Mouse (Mus musculus) CH12.LX (cell line): ENCODE data around the gene Atp13a3. TPM values are rescaled to one million over a fixed set of nuclear protein-coding genes. Genes with fewer than 3 reads are reported as not detected.

ENCODE experiments used
- DNase-seq: peaks from one replicate; pipeline ENCODE4 v3.0.0-alpha.2; 2013; ENCODE audit errors: extremely low read depth
- H3K27ac ChIP-seq: 2 replicates; pipeline ENCODE4 v1.5.1; 2012; ENCODE audit warnings: low read depth, mild to moderate bottlenecking, control low read depth, moderate library complexity; ENCODE audit not compliant: insufficient read depth
- H3K27me3 ChIP-seq: replicated peaks from 2 replicates; pipeline ENCODE3; 2012; ENCODE audit warnings: inconsistent platforms
- H3K36me3 ChIP-seq, 2 experiments: replicated peaks in 1 of 2; 2 replicates each; pipeline versions ENCODE3 to v1.6.1; 2012; ENCODE audit warnings: inconsistent platforms in 1 of 2, low read length in 1 of 2, mild to moderate bottlenecking in 1 of 2, mixed read lengths in 1 of 2, moderate library complexity in 1 of 2; ENCODE audit not compliant: control insufficient read depth in 1 of 2, insufficient read depth in 1 of 2
- H3K4me1 ChIP-seq, 2 experiments: 2 replicates each; pipeline ENCODE4 v1.6.1; 2012; ENCODE audit warnings: inconsistent platforms in 1 of 2, moderate library complexity in 1 of 2; ENCODE audit not compliant: insufficient read depth in 2 of 2, control insufficient read depth in 1 of 2
- H3K4me2 ChIP-seq: 2 replicates; pipeline ENCODE4 v1.6.1; 2012; ENCODE audit warnings: low read depth, mild to moderate bottlenecking, control low read depth; ENCODE audit not compliant: poor library complexity, insufficient read depth, severe bottlenecking
- H3K4me3 ChIP-seq, 3 experiments: fragments of 150-350 bp in 1 of 3; sonication (generic) in 1 of 3; replicated peaks in 1 of 3; 2 replicates each; pipeline versions ENCODE3 to v1.5.1; 2011 to 2012; ENCODE audit warnings: low read depth in 2 of 3, low read length in 2 of 3, mild to moderate bottlenecking in 2 of 3, moderate library complexity in 2 of 3, control low read depth in 1 of 3, improper control_type of control experiment in 1 of 3, inconsistent platforms in 1 of 3, mixed read lengths in 1 of 3; ENCODE audit not compliant: poor library complexity in 1 of 3
- H3K79me2 ChIP-seq: replicated peaks from 2 replicates; pipeline ENCODE4 v1.6.1; 2012; ENCODE audit warnings: mild to moderate bottlenecking, moderate library complexity; ENCODE audit not compliant: control insufficient read depth, poor library complexity, insufficient read depth, severe bottlenecking; ENCODE audit errors: extremely low read depth
- H3K9ac ChIP-seq: 2 replicates; pipeline ENCODE4 v1.6.1; 2012; ENCODE audit warnings: low read depth, mild to moderate bottlenecking, control low read depth, moderate library complexity; ENCODE audit not compliant: insufficient read depth
- H3K9me3 ChIP-seq: replicated peaks from 2 replicates; pipeline ENCODE3; 2012; ENCODE audit warnings: low read length, inconsistent platforms, mixed read lengths
- BHLHE40 ChIP-seq: IDR thresholded peaks from 2 replicates; pipeline ENCODE4 v1.6.1; 2011; ENCODE audit warnings: mild to moderate bottlenecking, low read depth, low read length, improper control_type of control experiment
- CHD1 ChIP-seq: IDR thresholded peaks from 2 replicates; pipeline ENCODE4 v1.6.1; 2012; ENCODE audit warnings: low read depth, low read length, improper control_type of control experiment, inconsistent platforms
- CHD2 ChIP-seq: IDR thresholded peaks from 2 replicates; pipeline ENCODE4 v1.6.1; 2011; ENCODE audit warnings: low read length, improper control_type of control experiment
- CTCF ChIP-seq, 2 experiments: IDR thresholded peaks in 1 of 2; conservative IDR thresholded peaks in 1 of 2; 2 replicates each; pipeline ENCODE4 v1.5.1; 2011 to 2012; ENCODE audit warnings: low read depth in 2 of 2, low read length in 2 of 2, improper control_type of control experiment in 1 of 2, inconsistent platforms in 1 of 2, mild to moderate bottlenecking in 1 of 2, moderate library complexity in 1 of 2
- ELF1 ChIP-seq: IDR thresholded peaks from 2 replicates; pipeline ENCODE4 v1.6.1; 2014; ENCODE audit warnings: low read depth, mild to moderate bottlenecking, inconsistent platforms, low read length, improper control_type of control experiment
- EP300 ChIP-seq: IDR thresholded peaks from 2 replicates; pipeline ENCODE4 v1.6.1; 2011; ENCODE audit warnings: low read length, improper control_type of control experiment
- ETS1 ChIP-seq: conservative IDR thresholded peaks from 2 replicates; pipeline ENCODE4 v1.6.1; 2012; ENCODE audit warnings: low read depth, mild to moderate bottlenecking, inconsistent platforms, low read length, improper control_type of control experiment, moderate library complexity
- GABPA ChIP-seq: IDR thresholded peaks from 2 replicates; pipeline ENCODE4 v1.6.1; 2012; ENCODE audit warnings: low read depth, low read length, improper control_type of control experiment, inconsistent platforms; ENCODE audit not compliant: insufficient replicate concordance
- JUN ChIP-seq: IDR thresholded peaks from 2 replicates; pipeline ENCODE4 v1.6.1; 2011; ENCODE audit warnings: low read depth, mild to moderate bottlenecking, low read length, improper control_type of control experiment, moderate library complexity; ENCODE audit not compliant: insufficient read depth
- JUND ChIP-seq: conservative IDR thresholded peaks from 2 replicates; pipeline ENCODE4 v1.6.1; 2011; ENCODE audit warnings: low read depth, low read length, improper control_type of control experiment
- KAT2A ChIP-seq: IDR thresholded peaks from 2 replicates; pipeline ENCODE4 v1.6.1; 2012; ENCODE audit warnings: low read length, improper control_type of control experiment, inconsistent platforms; ENCODE audit not compliant: insufficient replicate concordance
- MAFK ChIP-seq: IDR thresholded peaks from 2 replicates; pipeline ENCODE4 v1.6.1; 2011; ENCODE audit warnings: low read length, improper control_type of control experiment; ENCODE audit not compliant: insufficient replicate concordance
- MXI1 ChIP-seq: IDR thresholded peaks from 2 replicates; pipeline ENCODE4 v1.6.1; 2011; ENCODE audit warnings: mild to moderate bottlenecking, low read depth, low read length, improper control_type of control experiment
- MYC ChIP-seq: IDR thresholded peaks from 2 replicates; pipeline ENCODE4 v1.6.1; 2011; ENCODE audit warnings: low read depth, mild to moderate bottlenecking, improper control_type of control experiment, low read length
- NELFE ChIP-seq: IDR thresholded peaks from 2 replicates; pipeline ENCODE4 v1.6.1; 2011; ENCODE audit warnings: low read depth, low read length, improper control_type of control experiment
- PAX5 ChIP-seq: IDR thresholded peaks from 2 replicates; pipeline ENCODE4 v1.6.1; 2012; ENCODE audit warnings: low read length, inconsistent platforms, mixed read lengths
- POLR2AphosphoS2 ChIP-seq: IDR thresholded peaks from 2 replicates; pipeline ENCODE4 v1.6.1; 2011; ENCODE audit warnings: low read depth, low read length, improper control_type of control experiment
- RAD21 ChIP-seq: IDR thresholded peaks from 2 replicates; pipeline ENCODE4 v1.6.1; 2011; ENCODE audit warnings: low read depth, mild to moderate bottlenecking, low read length, improper control_type of control experiment, moderate library complexity
- RCOR1 ChIP-seq: conservative IDR thresholded peaks from 2 replicates; pipeline ENCODE4 v1.6.1; 2012; ENCODE audit warnings: low read depth, mild to moderate bottlenecking, inconsistent platforms, low read length, improper control_type of control experiment
- SIN3A ChIP-seq: IDR thresholded peaks from 2 replicates; pipeline ENCODE4 v1.6.1; 2012; ENCODE audit warnings: low read length, improper control_type of control experiment, inconsistent platforms
- SMC3 ChIP-seq: IDR thresholded peaks from 2 replicates; pipeline ENCODE4 v1.6.1; 2011; ENCODE audit warnings: low read depth, low read length, improper control_type of control experiment
- TBP ChIP-seq: conservative IDR thresholded peaks from 2 replicates; pipeline ENCODE4 v1.6.1; 2011; ENCODE audit warnings: low read depth, low read length, improper control_type of control experiment
- TCF12 ChIP-seq: IDR thresholded peaks from 2 replicates; pipeline ENCODE4 v1.6.1; 2014; ENCODE audit warnings: low read depth, mild to moderate bottlenecking, inconsistent platforms, low read length, improper control_type of control experiment
- UBTF ChIP-seq: IDR thresholded peaks from 2 replicates; pipeline ENCODE4 v1.6.1; 2012; ENCODE audit warnings: low read depth, mild to moderate bottlenecking, inconsistent platforms, low read length, improper control_type of control experiment, moderate library complexity
- USF2 ChIP-seq: conservative IDR thresholded peaks from 2 replicates; pipeline ENCODE4 v1.6.1; 2011; ENCODE audit warnings: low read depth, low read length, improper control_type of control experiment
- ZC3H11A ChIP-seq: IDR thresholded peaks from 2 replicates; pipeline ENCODE4 v1.6.1; 2012; ENCODE audit warnings: low read depth, mild to moderate bottlenecking, inconsistent platforms, low read length, improper control_type of control experiment
- ZMIZ1 ChIP-seq: IDR thresholded peaks from 2 replicates; pipeline ENCODE4 v1.6.1; 2012; ENCODE audit warnings: low read depth, mild to moderate bottlenecking, inconsistent platforms, low read length, improper control_type of control experiment
- ZNF384 ChIP-seq: IDR thresholded peaks from 2 replicates; pipeline ENCODE4 v1.6.1; 2012; ENCODE audit warnings: low read depth, low read length, improper control_type of control experiment, inconsistent platforms
- dilution Hi-C: fragments of 300-500 bp; cut with MboI; formaldehyde crosslinking; loops from 2 replicates; pipeline ENCODE4 v1.14.3; 2020; ENCODE audit warnings: low sequenced_read_pairs; ENCODE audit not compliant: extremely low pct_unique_long_range_greater_than_20kb, extremely low pct_ligation_motif_present
- in situ Hi-C: fragments of 300-500 bp; cut with MboI; formaldehyde crosslinking; loops from 3 replicates; pipeline ENCODE4 v1.14.3; 2019; ENCODE audit warnings: low sequenced_read_pairs, low pct_ligation_motif_present, low pct_unique_long_range_greater_than_20kb, mixed read lengths
- polyA plus RNA-seq: library from polyadenylated mRNA; unstranded; fragments of >175 nt; gene quantifications from 2 replicates; pipeline ENCODE4 v1.2.1, GENCODE M21; 2012; ENCODE audit warnings: low read depth; ENCODE audit not compliant: insufficient read length
- total RNA-seq, 2 experiments: library from RNA; depleted of rRNA; stranded (reverse); fragments of 300-350 nt in 1 of 2; fragments of >200 nt in 1 of 2; gene quantifications; 2 replicates each; pipeline ENCODE4 v1.2.3; 2012 to 2014

Gene Atp13a3
- total and polyA plus RNA-seq, 3 experiments, result 46.7 to 73.0 (median 49.9) TPM

DNA sequence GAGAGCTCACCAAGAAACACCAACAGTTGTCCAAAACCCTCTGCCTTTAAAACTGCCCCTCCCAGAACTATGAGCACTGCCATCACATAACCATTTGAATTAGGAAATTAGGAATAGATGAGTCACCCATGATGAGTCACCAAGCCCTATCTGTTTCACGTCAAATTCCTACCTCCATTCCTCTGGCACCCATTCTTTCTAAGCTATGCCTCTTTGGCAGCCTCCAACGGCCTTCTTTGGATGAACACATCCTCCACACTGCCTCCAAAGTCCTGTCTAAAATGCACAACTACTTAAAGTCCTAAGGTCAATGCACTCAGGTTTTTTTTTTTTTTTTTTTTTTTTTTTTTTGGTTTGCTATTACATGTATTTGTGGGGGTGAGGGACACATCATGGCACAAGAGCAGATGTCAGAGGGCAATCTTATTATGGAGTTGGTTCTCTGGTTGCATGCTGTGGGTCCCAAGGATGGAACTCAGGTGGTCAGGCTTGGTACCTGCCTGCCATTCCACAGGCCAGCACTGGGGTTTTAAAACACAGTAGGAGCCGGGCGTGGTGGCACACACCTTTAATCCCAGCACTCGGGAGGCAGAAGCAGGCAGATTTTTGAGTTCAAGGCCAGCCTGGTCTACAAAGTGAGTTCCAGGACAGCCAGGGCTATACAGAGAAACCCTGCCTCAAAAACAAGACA, 15.0 kb downstream of the Atp13a3 start:
- Histone ChIP-seq H3K4me1 (peaks cover 23 to 45% of the 10 kb centered on the region in 2 experiments), H3K4me3 (no peak overlapping the region), H3K36me3 (peaks cover 0 to 5% of the 10 kb centered on the region in 2 experiments), H3K9ac (no peak overlapping the region), H3K27ac (peak overlapping the region; percentile 75; the same call in 1 of the 2 replicates), H3K9me3 (no peaks in the 10 kb centered on the region), H3K4me2 (peak overlapping the region; percentile 79; the same call in 1 of the 2 replicates), H3K27me3 (no peaks in the 10 kb centered on the region), H3K79me2 (peaks cover 25% of the 10 kb centered on the region)
- in situ Hi-C loops (loop anchor here (25.0 kb wide), 1 partner anchor 672 kb away; no protein-coding TSS in a partner anchor), dilution Hi-C loops (no loop called here)
- no peak for TF ChIP-seq POLR2AphosphoS2
- TF ChIP-seq MAFK, result no peak
- TF ChIP-seq ETS1, result peak; percentile 42
- no peak for TF ChIP-seq TCF12
- peak; percentile 77 for TF ChIP-seq JUND
- peak; percentile 83 for TF ChIP-seq ZNF384
- TF ChIP-seq ZC3H11A, result no peak
- peak; percentile 4; the same call in 1 of the 2 replicates for TF ChIP-seq NELFE
- peak; percentile 61 for TF ChIP-seq JUN
- DNase-seq, result peak; percentile 56

DNA sequence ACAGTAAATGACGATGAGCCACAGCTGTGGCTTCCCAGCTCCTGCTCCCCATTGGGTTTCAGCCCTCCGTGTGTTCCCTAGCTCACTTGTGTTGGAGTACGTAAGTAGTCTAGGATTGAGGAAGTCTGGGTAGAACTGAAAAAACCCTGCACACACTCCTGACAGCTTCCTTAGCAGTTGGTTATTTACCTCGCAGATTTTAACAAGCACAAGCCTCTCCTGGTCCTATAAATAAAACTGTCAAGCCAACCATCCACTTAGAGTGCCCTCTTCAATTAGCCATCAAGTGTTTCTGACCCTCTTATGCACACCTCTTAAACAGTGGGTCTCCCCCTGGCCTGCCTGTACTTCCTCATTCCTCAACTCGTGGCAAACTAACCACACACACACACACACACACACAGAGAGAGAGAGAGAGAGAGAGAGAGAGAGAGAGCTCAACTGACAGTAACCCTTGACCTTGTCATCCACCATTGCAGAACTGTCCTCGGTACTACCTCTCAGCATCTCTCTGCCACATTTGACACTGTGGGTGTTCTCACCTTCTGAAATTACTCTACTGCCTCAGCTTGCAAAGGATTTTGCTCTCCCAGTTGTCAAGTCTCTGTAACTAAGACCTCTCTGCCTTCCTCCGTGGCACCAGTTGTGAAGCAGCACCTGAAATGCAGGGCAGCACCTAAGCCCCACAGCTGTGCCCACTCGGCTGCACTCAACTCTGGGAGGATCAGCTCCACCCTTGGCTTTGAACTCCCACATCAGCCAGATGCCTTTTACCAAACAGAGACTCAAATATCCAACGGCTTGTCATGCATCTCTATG, 15.7 kb downstream of the Atp13a3 start:
- in situ Hi-C loops, result loop anchor here (25.0 kb wide), 1 partner anchor 672 kb away; no protein-coding TSS in a partner anchor
- Histone ChIP-seq H3K4me2 (peak overlapping the region; percentile 79), H3K9me3 (no peaks in the 10 kb centered on the region), H3K4me3 (peak overlapping the region; percentile 78 to 94 (median 82)), H3K27me3 (no peaks in the 10 kb centered on the region), H3K79me2 (peaks cover 29% of the 10 kb centered on the region), H3K36me3 (peaks cover 0 to 12% of the 10 kb centered on the region in 2 experiments), H3K4me1 (peaks cover 18 to 45% of the 10 kb centered on the region in 2 experiments), H3K9ac (peak overlapping the region; percentile 76), H3K27ac (peak overlapping the region; percentile 75)
- dilution Hi-C loops, result no loop called here
- DNase-seq, result peak; percentile 91
- TF ChIP-seq UBTF (peak; percentile 2; the same call in 1 of the 2 replicates), JUN (no peak), PAX5 (no peak), MXI1 (peak; percentile 79), ELF1 (peak; percentile 86), TBP (peak; percentile 55; the same call in 1 of the 2 replicates), KAT2A (no peak), CHD1 (0 out of 2 replicates have a peak, but pooled peaks have one; percentile 19), CTCF (conservative IDR thresholded peaks at IDR 0.05 in 1 of 2, IDR thresholded peaks at IDR 0.05 in 1 of 2; ENCODE audit: low read depth in 2 of 2, low read length in 2 of 2) (no peak), EP300 (peak; percentile 72), SMC3 (no peak), ZC3H11A (no peak), CHD2 (peak; percentile 77), USF2 (no peak), BHLHE40 (peak; percentile 76), RCOR1 (no peak; the same call in 1 of the 2 replicates), MYC (peak; percentile 88), ETS1 (peak; percentile 76), TCF12 (peak; percentile 61; the same call in 1 of the 2 replicates), GABPA (no peak), RAD21 (no peak), ZMIZ1 (no peak), ZNF384 (0 out of 2 replicates have a peak, but pooled peaks have one; percentile 40), SIN3A (peak; percentile 94)
